In the genomic region with DNA sequence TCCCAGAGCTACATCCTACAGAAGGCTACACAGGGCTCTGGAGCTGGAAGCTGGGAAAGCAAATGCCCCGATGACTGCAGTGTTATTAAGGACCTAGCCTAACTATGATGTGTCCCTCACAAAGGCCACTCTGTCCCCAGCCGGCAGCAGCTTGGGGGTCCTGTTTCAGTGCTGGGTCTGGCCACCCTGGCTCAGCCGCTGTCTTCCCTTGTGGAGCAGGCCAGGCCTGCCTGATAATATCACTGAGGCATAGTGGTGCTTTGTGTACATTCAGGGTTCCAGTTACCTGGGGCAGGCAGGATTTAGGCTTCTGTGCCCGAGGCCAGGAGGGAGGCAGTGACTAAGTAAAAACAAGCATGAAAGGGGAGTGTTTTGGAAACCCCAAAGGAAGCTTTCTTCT, we compare ENCODE assay signal across 18 mouse cellular contexts.
"Had no signal": no experiment of that assay in that cellular context is flagged by ENCODE, and none has a peak within 500 bp of the region (broad histone marks: within the 10 kb centered on the region; RNA-seq: fewer than 3 reads in every experiment).

No protein-coding gene starts in this region.

- H3K4me3 ChIP-seq: kidney, embryonic 15.5 days; layer of hippocampus, adult 2 months; liver, embryonic 13.5 days had no signal

- H3K9ac ChIP-seq: kidney, embryonic 15.5 days; liver, embryonic 13.5 days had no signal

- H3K9me3 ChIP-seq: kidney, embryonic 15.5 days; liver, embryonic 13.5 days had no signal

- H3K4me2 ChIP-seq: kidney, embryonic 15.5 days; liver, embryonic 13.5 days; midbrain, embryonic 11.5 days had no signal

- H3K4me1 ChIP-seq: liver, embryonic 13.5 days had no signal

- H3K36me3 ChIP-seq: kidney, embryonic 15.5 days; liver, embryonic 13.5 days had no signal

- H3K27ac ChIP-seq: kidney, embryonic 15.5 days; layer of hippocampus, adult 2 months; liver, embryonic 13.5 days; stomach, postnatal 0 days had no signal

- DNase-seq: kidney, adult 2 months; kidney, postnatal 10 days; kidney, postnatal 4 days; layer of hippocampus, adult 9-11 months; liver, embryonic 13.5 days; lung, adult 2 months; lung, postnatal 14 days; lung, postnatal 4 days; right cerebral cortex, adult 18-20 months; right cerebral cortex, postnatal 14 days; right cerebral cortex, postnatal 4 days; thymus, adult 2 months; thymus, postnatal 25 days had no signal

- ATAC-seq: intestine, postnatal 0 days had no signal

- H3K27me3 ChIP-seq: kidney, embryonic 15.5 days; liver, embryonic 13.5 days had no signal
